In the genomic region with DNA sequence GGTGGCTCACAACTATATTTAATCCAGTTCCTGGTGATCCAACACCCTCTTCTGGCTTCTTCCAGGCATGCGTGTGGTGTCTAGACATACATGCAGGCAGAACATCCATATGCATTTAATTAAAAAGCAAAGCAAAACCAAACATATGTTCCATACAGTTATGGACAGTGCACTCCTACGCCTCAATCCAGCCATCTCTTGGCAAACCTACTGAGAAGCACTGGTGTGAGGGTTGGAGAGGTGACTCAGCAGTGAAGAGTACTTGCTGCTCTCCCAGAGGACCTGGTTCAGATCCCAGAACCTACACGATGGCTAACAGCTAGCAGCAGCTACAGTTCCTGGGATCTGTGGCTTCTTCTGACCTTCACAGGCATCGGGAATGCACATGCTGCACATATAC, we compare ENCODE assay signal across 33 mouse cellular contexts. TPM values are rescaled to one million over a fixed set of nuclear protein-coding genes. Genes with fewer than 3 reads are reported as not detected.
A peak's percentile ranks its signal among the peaks of the same experiment; 100 is the strongest.
DNase-seq lines count a peak whose midpoint lies in the region; ATAC-seq and TF ChIP-seq lines count a peak whose summit lies in the region.
"Had no signal": no experiment of that assay in that cellular context is flagged by ENCODE, and none has a peak within 500 bp of the region (broad histone marks: within the 10 kb centered on the region; RNA-seq: fewer than 3 reads in every experiment).

No protein-coding gene starts in this region.

- H3K4me1 ChIP-seq in intestine, postnatal 0 days (replicated peaks; ENCODE audit: control insufficient read depth, insufficient read depth, low read length): no peaks in the 10 kb centered on the region
- H3K4me1 ChIP-seq: heart, embryonic 10.5 days; hindbrain, embryonic 13.5 days; limb, embryonic 10.5 days; limb, embryonic 15.5 days; liver, embryonic 13.5 days; megakaryocyte, embryonic 14.5 days; midbrain, embryonic 15.5 days; neural tube, embryonic 15.5 days had no signal

- no peak overlapping the region for H3K4me2 ChIP-seq in intestine, postnatal 0 days (replicated peaks; ENCODE audit: low read depth)
- H3K4me2 ChIP-seq: hindbrain, embryonic 13.5 days; limb, embryonic 15.5 days; liver, embryonic 13.5 days; midbrain, embryonic 15.5 days; neural tube, embryonic 15.5 days had no signal

- WGBS in intestine, postnatal 0 days: 92% methylated on average over 4 of the region's 4 CpGs

- H3K9ac ChIP-seq in intestine, postnatal 0 days (ENCODE audit: low read depth, low read length): no peak overlapping the region
- H3K9ac ChIP-seq: hindbrain, embryonic 13.5 days; limb, embryonic 15.5 days; liver, embryonic 13.5 days; midbrain, embryonic 15.5 days; neural tube, embryonic 15.5 days had no signal

- H3K36me3 ChIP-seq in intestine, postnatal 0 days (ENCODE audit: control insufficient read depth, insufficient read depth): peaks cover 73% of the 10 kb centered on the region

- peak overlapping the region; percentile 70 for H3K27ac ChIP-seq in left cerebral cortex, adult 2 months
- no peak overlapping the region for H3K27ac ChIP-seq in intestine, postnatal 0 days (ENCODE audit: low read depth, low read length)
- H3K27ac ChIP-seq: heart, embryonic 10.5 days; hindbrain, embryonic 13.5 days; limb, embryonic 10.5 days; limb, embryonic 15.5 days; liver, embryonic 13.5 days; midbrain, embryonic 15.5 days; neural tube, embryonic 15.5 days had no signal

- H3K27me3 ChIP-seq in intestine, postnatal 0 days (replicated peaks; ENCODE audit: control insufficient read depth, insufficient read depth, low read length): no peaks in the 10 kb centered on the region
- H3K27me3 ChIP-seq: hindbrain, embryonic 13.5 days; limb, embryonic 15.5 days; liver, embryonic 13.5 days; megakaryocyte, embryonic 14.5 days; midbrain, embryonic 15.5 days; neural tube, embryonic 15.5 days had no signal

- ATAC-seq in intestine, postnatal 0 days: no peak
- no peak for ATAC-seq in megakaryocyte-erythroid progenitor cell, adult 5-6 weeks (replicated peaks; ENCODE audit: low FRiP score, low TSS enrichment, poor library complexity, severe bottlenecking)
- ATAC-seq: forebrain, embryonic 14.5 days; intestine, embryonic 16.5 days; lung, postnatal 0 days; midbrain, embryonic 15.5 days had no signal

- H3K4me3 ChIP-seq in left cerebral cortex, adult 2 months: no peak overlapping the region
- no peak overlapping the region for H3K4me3 ChIP-seq in intestine, postnatal 0 days (ENCODE audit: low read depth, low read length)
- H3K4me3 ChIP-seq: heart, embryonic 10.5 days; hindbrain, embryonic 13.5 days; limb, embryonic 10.5 days; limb, embryonic 15.5 days; liver, embryonic 13.5 days; megakaryocyte, embryonic 14.5 days; midbrain, embryonic 15.5 days; neural tube, embryonic 15.5 days had no signal

- intact Hi-C loops in left cerebral cortex, postnatal 4 days (cut with DNase I): no loop called here
- intact Hi-C loops in left cerebral cortex, adult 2 months (cut with DNase I): loop anchor here (1.0 kb wide), 1 partner anchor 33 kb away; no protein-coding TSS in a partner anchor

- H3K9me3 ChIP-seq in intestine, postnatal 0 days (ENCODE audit: control insufficient read depth): no peaks in the 10 kb centered on the region
- H3K9me3 ChIP-seq: heart, embryonic 10.5 days; hindbrain, embryonic 13.5 days; limb, embryonic 10.5 days; limb, embryonic 15.5 days; liver, embryonic 13.5 days; megakaryocyte, embryonic 14.5 days; midbrain, embryonic 15.5 days; neural tube, embryonic 15.5 days had no signal

- DNase-seq in frontal cortex, adult 2 months (ENCODE audit: extremely low spot score in 1 of 2, low spot score in 1 of 2): peak; percentile 48 to 63
- no peak for DNase-seq in frontal cortex, postnatal 25 days (ENCODE audit: low spot score in 2 of 2)
- DNase-seq in left cerebral cortex, adult 18-20 months (ENCODE audit: low spot score in 2 of 2): peak; percentile 40 to 62
- DNase-seq in left cerebral cortex, postnatal 4 days: no peak
- peak; percentile 48 for DNase-seq in 3T3-L1 (ENCODE audit: low read depth, low spot score)
- DNase-seq in left cerebral cortex, adult 2 months (ENCODE audit: extremely low spot score in 1 of 2, low spot score in 2 of 2): no peak
- DNase-seq: adrenal gland, adult 2 months; adrenal gland, postnatal 36 days; cerebellum, adult 2 months; cerebellum, postnatal 36 days; gastrocnemius, postnatal 25 days; heart, adult 11 months; heart, postnatal 4 days; kidney, adult 9 months; kidney, postnatal 10 days; liver, embryonic 13.5 days; lung, adult 18-20 months; lung, postnatal 4 days; retina, postnatal 1 day; spleen, adult 18-20 months; thymus, postnatal 14 days had no signal

- TF ChIP-seq CTCF in left cerebral cortex, adult 2 months (IDR thresholded peaks at IDR 0.05): no peak; the same call in none of the 2 replicates
- no peak for TF ChIP-seq CTCF in intestine, postnatal 0 days (IDR thresholded peaks at IDR 0.05; ENCODE audit: low read depth)

RNA-seq across cellular contexts. Expression of gene Acta1, which starts 17.7 kb away (rescaled TPM):
- polyA plus RNA-seq in frontal cortex, adult 2 months (2012; rRNA removed): 20.1 and 24.7 TPM in 2 replicates
- total RNA-seq in left cerebral cortex, adult 18-20 months (2021): 10 to 100 TPM; 10.2 to 11.9 TPM
- total RNA-seq in left cerebral cortex, postnatal 4 days (2021): 1 to 10 TPM; 5.5 to 7.1 TPM
- total RNA-seq in left cerebral cortex, adult 2 months (2021): 10 to 100 TPM; 11.1 to 12.2 TPM
- polyA plus RNA-seq in intestine, postnatal 0 days (2015; fragmentation: Nextera tagmentation; extraction: Ambion mirVana): 2.7 and 7.6 TPM in 2 replicates
- total RNA-seq in megakaryocyte-erythroid progenitor cell, adult 5-6 weeks (2014; fragmentation: Nextera tagmentation): not detected in 2 replicates
- total RNA-seq in megakaryocyte-erythroid progenitor cell, adult 5-6 weeks (2017): not detected in 2 replicates

RNA-seq across cellular contexts. Expression of gene Nup133, which starts 36.8 kb away (rescaled TPM):
- polyA plus RNA-seq in frontal cortex, adult 2 months (2012; rRNA removed): 20.2 and 20.5 TPM in 2 replicates
- total RNA-seq in left cerebral cortex, adult 18-20 months (2021): 10 to 100 TPM; 21.7 to 23.5 TPM
- 10 to 100 TPM; 27.6 to 28.9 TPM for total RNA-seq in left cerebral cortex, postnatal 4 days (2021)
- total RNA-seq in left cerebral cortex, adult 2 months (2021): 10 to 100 TPM; 22.6 to 25.6 TPM
- polyA plus RNA-seq in intestine, postnatal 0 days (2015; fragmentation: Nextera tagmentation; extraction: Ambion mirVana): 7.7 and 8.5 TPM in 2 replicates
- total RNA-seq in megakaryocyte-erythroid progenitor cell, adult 5-6 weeks (2014; fragmentation: Nextera tagmentation): 37.6 and 47.2 TPM in 2 replicates
- total RNA-seq in megakaryocyte-erythroid progenitor cell, adult 5-6 weeks (2017): 35.7 and 36.3 TPM in 2 replicates

RNA-seq across cellular contexts. Expression of gene Ccsap, which starts 52.3 kb away (rescaled TPM):
- polyA plus RNA-seq in frontal cortex, adult 2 months (2012; rRNA removed): 59.0 and 63.9 TPM in 2 replicates
- 10 to 100 TPM; 62.6 to 74.7 TPM for total RNA-seq in left cerebral cortex, adult 18-20 months (2021)
- 10 to 100 TPM; 21.5 to 25.8 TPM for total RNA-seq in left cerebral cortex, postnatal 4 days (2021)
- 10 to 100 TPM; 65.9 to 75.4 TPM for total RNA-seq in left cerebral cortex, adult 2 months (2021)
- 1.5 and 1.8 TPM in 2 replicates for polyA plus RNA-seq in intestine, postnatal 0 days (2015; fragmentation: Nextera tagmentation; extraction: Ambion mirVana)
- total RNA-seq in megakaryocyte-erythroid progenitor cell, adult 5-6 weeks (2014; fragmentation: Nextera tagmentation): 7.9 and 11.6 TPM in 2 replicates
- total RNA-seq in megakaryocyte-erythroid progenitor cell, adult 5-6 weeks (2017): 11.2 and 12.4 TPM in 2 replicates

Comparison
In these comparisons a context has a peak if more than half of its experiments do, and no peak if none do; other contexts are left out.
1. DNase-seq: peak in frontal cortex, adult 2 months (2 of 2), left cerebral cortex, adult 18-20 months (2 of 2) and 3T3-L1 (single experiment); none in frontal cortex, postnatal 25 days (0 of 2), left cerebral cortex, postnatal 4 days (single experiment) and left cerebral cortex, adult 2 months (0 of 2).
2. RNA of gene Acta1, which starts 17.7 kb away (total RNA-seq): 11.1 to 12.2 TPM in left cerebral cortex, adult 2 months, 10.2 to 11.9 TPM in left cerebral cortex, adult 18-20 months and 5.5 to 7.1 TPM in left cerebral cortex, postnatal 4 days; not detected in megakaryocyte-erythroid progenitor cell, adult 5-6 weeks; every median in the first group is over 4 times any median in the second.